8 mouse cellular contexts compared by ENCODE assay signal in the genomic region with DNA sequence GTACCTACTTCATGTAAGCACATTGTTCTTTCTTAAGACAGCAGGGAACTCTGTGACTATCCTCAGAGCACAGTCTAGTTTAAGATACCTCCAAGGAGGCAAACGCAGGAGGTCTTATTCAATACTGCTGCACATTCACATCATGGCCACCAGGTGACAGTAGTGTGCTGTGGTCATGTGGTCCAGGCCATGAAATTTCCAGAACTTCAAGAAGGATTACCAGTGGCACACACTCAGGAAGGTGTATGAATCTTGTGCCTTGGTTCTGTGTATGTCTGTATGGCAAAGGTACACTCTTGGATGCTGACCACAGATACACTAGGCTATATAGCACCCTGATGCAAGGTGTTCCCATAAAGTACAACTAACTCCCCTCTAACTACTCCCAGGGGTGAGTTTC. TPM values are rescaled to one million over a fixed set of nuclear protein-coding genes. Genes with fewer than 3 reads are reported as not detected.
DNase-seq lines count a peak whose midpoint lies in the region; ATAC-seq and TF ChIP-seq lines count a peak whose summit lies in the region.

No protein-coding gene starts in this region.

- H3K4me3 ChIP-seq in liver, adult 2 months (ENCODE audit: insufficient read depth, low read depth, low read length): no peak overlapping the region
- no peak overlapping the region for H3K4me3 ChIP-seq in liver, embryonic 12.5 days

- no peak overlapping the region for H3K4me2 ChIP-seq in liver, embryonic 12.5 days

- 8% methylated on average over 1 of the region's 1 CpGs for WGBS in liver, adult 2 months
- 20% methylated on average over 1 of the region's 1 CpGs for WGBS in liver, embryonic 12.5 days (ENCODE audit: insufficient replicate concordance)

- no peaks in the 10 kb centered on the region for H3K79me2 ChIP-seq in liver, adult 2 months (ENCODE audit: control insufficient read depth, insufficient read depth, low read length)

- H3K9ac ChIP-seq in liver, adult 2 months (ENCODE audit: low read depth, low read length): no peak overlapping the region
- H3K9ac ChIP-seq in liver, embryonic 12.5 days: no peak overlapping the region

- no peak for TF ChIP-seq POLR2A in liver, adult 2 months (IDR thresholded peaks at IDR 0.05; ENCODE audit: extremely low read depth, insufficient read depth, low read length)

- intact Hi-C loops in heart, postnatal 14 days (cut with DNase I): loop anchor here (1.0 to 10.0 kb wide), 3 partner anchors 152 to 384 kb away; no protein-coding TSS in a partner anchor

- H3K27me3 ChIP-seq in liver, adult 2 months (ENCODE audit: control insufficient read depth, insufficient read depth, low read length): no peaks in the 10 kb centered on the region
- H3K27me3 ChIP-seq in liver, embryonic 12.5 days (replicated peaks): peaks cover 7% of the 10 kb centered on the region; the same call in 1 of the 2 replicates

- no peaks in the 10 kb centered on the region for H3K36me3 ChIP-seq in liver, adult 2 months (ENCODE audit: control insufficient read depth, insufficient read depth, low read length)
- H3K36me3 ChIP-seq in liver, embryonic 12.5 days: no peaks in the 10 kb centered on the region

- no peak overlapping the region for H3K27ac ChIP-seq in liver, adult 2 months (replicated peaks; ENCODE audit: insufficient read depth, low read depth, low read length)
- no peak overlapping the region for H3K27ac ChIP-seq in liver, embryonic 12.5 days

- no peaks in the 10 kb centered on the region for H3K4me1 ChIP-seq in liver, adult 2 months (ENCODE audit: control insufficient read depth, insufficient read depth, low read length)
- H3K4me1 ChIP-seq in liver, embryonic 12.5 days: no peaks in the 10 kb centered on the region

- no peak for ATAC-seq in liver, embryonic 12.5 days
- peak; percentile 91 for ATAC-seq in megakaryocyte progenitor cell, adult 5-6 weeks (replicated peaks; ENCODE audit: poor library complexity)

- TF ChIP-seq CTCF in liver, adult 2 months (IDR thresholded peaks at IDR 0.05; ENCODE audit: low read depth, low read length): peak; percentile 78

- H3K9me3 ChIP-seq in liver, embryonic 12.5 days (replicated peaks): no peaks in the 10 kb centered on the region

- DNase-seq in liver, adult 2 months (ENCODE audit: extremely low read depth, low read depth, low spot score): peak; percentile 45
- peak; percentile 19 to 28 for DNase-seq in adrenal gland, adult 18-20 months (ENCODE audit: low spot score in 2 of 2)
- DNase-seq in embryo, embryonic 10 days (ENCODE audit: low spot score): peak; percentile 87
- DNase-seq in heart, postnatal 14 days: peak; percentile 50 to 64
- DNase-seq in layer of hippocampus, adult 9-11 months: peak; percentile 28
- peak; percentile 47 for DNase-seq in testis, postnatal 10 days (ENCODE audit: low spot score)

RNA-seq across cellular contexts. Expression of a gene that starts 6.6 kb away (rescaled TPM):
- 0.28 and 0.40 TPM in 2 replicates for total RNA-seq in liver, adult 2 months (2014; rRNA removed)
- 0.22 and 0.31 TPM in 2 replicates for polyA plus RNA-seq in liver, adult 2 months (2012; rRNA removed)
- polyA plus RNA-seq in liver, embryonic 12.5 days (2016; fragmentation: Nextera tagmentation; extraction: Ambion mirVana): 1.8 and 1.9 TPM in 2 replicates
- total RNA-seq in adrenal gland, adult 18-20 months (2021): 10 to 100 TPM in 1 of 2 experiments, 1 to 10 TPM in 1; 9.6 to 12.6 TPM
- 10 to 100 TPM in 1 of 2 experiments, 1 to 10 TPM in 1; 9.0 to 13.1 TPM for total RNA-seq in heart, postnatal 14 days (2021)
- not detected in 2 replicates for total RNA-seq in megakaryocyte progenitor cell, adult 5-6 weeks (2015)
- not detected in 2 replicates for total RNA-seq in megakaryocyte progenitor cell, adult 5-6 weeks (2017)

Comparison
In these comparisons a context has a peak if more than half of its experiments do, and no peak if none do; other contexts are left out.
1. DNase-seq: peak in every context shown above with its lines; median percentile 87 in embryo, embryonic 10 days; 57 in heart, postnatal 14 days; 47 in testis, postnatal 10 days; 45 in liver, adult 2 months; 28 in layer of hippocampus, adult 9-11 months; 24 in adrenal gland, adult 18-20 months.